Mouse (Mus musculus) thymus, adult 18-20 months (tissue): ENCODE data around the gene Ttll7.

Experiments
- DNase-seq, 2 experiments: peaks; one replicate each; pipeline ENCODE4 v3.0.0; 2022; ENCODE audit warnings: mixed read lengths in 2 of 2

The Ttll7 gene

DNA sequence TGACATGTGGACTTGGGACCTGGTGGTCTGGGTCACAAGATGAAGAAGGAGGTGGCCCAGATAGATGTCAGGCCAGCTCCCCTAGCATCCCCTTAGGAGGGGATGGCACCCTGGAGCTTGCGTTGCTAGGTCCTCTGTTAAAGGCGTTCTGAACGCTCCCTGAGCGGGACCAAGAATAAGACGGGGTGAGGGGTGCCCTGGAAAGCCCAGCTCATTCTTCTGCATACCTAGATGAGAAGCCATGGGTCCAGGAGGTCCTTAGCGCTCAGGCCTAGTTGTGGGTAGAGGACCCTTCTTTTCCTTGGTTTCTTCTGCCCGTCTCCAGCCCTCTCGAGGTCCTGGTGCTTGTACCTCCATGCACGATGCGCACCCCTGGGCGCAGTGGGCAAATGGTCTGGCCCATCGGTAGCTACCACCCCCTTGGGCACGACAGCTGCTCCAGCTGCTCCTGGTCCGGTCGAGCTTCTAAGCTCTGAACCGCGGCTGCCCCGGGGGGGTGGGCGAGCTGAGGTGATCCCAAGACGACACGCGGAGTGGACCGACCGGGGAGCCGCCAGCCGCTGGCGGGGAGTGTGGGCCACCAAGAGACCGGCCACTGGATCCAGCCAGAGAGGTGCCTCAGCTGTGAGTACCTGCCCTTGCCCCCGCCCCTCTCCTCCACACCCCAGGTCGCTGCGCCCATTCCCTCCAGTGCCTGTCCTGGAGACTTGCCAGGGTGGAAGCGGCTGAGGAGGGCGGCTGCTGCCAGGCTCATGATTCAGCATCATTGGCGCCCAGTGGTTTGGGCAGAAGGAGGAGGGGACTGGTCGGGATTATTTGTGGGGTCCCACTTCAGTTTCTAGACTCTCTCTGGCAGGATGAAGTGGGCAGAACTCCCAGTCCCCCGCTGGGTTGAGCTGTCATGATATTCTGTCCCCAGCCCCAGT is at the start of gene Ttll7:
TSS of gene Ttll7 (plus strand) at position 402 of the 926 bp plus-strand sequence.
- peak in 1 of 2 experiments; percentile 1 for DNase-seq

DNA sequence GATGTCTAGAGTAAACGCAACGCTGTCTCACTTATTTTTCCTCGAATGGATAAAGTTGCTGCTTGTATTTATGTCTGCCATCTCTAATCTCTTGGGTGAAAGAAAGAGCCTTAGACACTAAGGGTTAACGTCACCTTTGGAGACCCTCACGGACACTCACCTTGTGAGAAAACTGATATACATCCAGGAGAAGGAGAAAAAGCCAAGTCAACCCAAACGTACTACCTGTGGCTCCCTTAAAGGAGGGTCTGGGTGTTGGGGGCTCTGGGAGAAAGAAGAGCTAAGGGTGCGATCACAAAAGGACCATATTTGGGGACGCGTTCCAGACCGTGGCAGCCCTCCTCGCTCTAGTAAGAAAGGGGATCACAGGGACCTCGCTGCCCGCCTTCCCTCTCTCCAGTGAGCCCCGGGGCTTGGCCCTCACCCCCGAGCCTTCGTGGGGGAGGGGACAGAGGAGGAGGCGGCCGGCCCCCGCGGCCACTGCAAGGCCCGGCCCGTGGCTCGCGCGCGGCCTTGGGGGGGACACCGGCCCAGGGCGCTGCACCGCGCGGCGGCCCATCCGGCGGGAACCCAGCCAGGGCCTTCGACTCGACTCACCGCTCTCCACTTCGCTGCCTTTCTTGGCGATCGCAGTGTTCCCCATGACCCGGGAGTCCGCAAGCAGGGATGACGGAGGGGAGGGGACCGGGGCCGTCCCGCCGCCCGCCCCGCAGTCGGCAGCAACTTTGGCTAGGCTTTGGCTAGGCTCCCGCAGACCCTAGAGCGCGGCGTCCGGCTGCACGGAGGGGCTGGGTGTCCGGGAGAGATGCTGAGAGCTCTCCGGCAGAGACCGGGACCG is 39.9 kb upstream of the Ttll7 start:
- no peak for DNase-seq

DNA sequence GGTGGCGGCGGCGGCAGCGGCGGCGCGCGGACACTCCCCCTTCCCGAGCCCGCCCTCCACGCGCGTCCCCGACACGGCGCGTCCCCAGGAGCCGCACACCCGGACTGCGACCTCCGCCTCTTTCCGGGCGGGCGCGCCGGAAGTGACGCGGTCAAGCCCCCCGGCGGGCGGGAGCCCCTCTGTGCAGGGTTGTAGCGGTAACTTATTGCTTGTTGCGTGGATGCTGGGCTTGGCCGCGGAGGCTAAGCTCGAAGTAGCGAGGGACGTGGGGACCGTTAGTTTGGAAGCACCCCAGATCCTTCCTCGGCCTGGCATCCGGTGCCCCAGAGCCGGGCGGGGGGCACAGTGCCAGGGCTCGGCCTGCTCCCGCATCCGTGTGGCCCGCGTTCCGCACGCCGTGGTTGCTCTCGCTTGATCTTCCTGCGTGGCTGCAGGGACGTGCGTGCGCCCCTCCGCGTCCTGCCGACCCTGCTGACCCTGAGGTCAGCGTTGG is 39.2 kb upstream of the Ttll7 start, which contains the start of gene Prkacb:
TSS of gene Prkacb (minus strand) at position 90 of the 493 bp plus-strand sequence.
- peak; percentile 82 for DNase-seq

DNA sequence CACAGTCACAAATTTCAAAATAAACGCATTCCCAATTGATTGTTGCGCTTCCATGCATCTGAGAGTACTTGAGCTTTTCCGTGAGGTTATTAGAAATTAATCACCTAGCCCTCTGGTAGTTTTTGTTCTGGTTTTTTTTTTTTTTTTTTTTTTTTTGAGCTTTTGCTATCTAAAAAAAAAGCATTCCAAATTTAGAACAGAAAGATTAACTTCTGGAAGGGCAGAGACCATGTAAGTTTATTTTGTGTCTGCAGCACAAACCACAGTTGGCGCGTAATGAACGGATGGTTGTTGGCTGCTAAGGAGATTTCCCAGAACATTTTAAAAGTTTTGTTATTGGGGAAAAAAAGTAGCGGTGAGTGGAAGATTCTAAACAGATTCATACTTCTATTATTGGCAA is 38.5 kb upstream of the Ttll7 start:
- no peak for DNase-seq

DNA sequence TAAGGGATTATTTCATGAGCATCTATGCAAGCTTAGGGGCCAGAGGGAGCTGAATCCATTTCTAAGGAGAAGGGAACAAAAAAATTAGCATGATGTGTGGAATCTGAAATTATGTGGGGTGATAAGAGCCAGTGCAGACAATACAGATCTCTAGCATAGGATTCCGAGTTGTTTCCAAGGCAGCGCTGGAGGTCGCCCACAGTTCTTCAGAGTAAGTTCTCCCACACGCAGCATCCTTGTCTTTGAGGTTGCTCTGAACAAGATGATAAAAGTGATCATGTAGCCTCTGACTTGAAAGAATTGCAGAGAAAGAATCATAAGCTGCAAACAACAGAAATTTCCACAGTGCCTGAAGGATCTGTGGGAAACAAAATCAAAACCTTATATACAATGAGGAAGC is 31.4 kb upstream of the Ttll7 start:
- no peak for DNase-seq

DNA sequence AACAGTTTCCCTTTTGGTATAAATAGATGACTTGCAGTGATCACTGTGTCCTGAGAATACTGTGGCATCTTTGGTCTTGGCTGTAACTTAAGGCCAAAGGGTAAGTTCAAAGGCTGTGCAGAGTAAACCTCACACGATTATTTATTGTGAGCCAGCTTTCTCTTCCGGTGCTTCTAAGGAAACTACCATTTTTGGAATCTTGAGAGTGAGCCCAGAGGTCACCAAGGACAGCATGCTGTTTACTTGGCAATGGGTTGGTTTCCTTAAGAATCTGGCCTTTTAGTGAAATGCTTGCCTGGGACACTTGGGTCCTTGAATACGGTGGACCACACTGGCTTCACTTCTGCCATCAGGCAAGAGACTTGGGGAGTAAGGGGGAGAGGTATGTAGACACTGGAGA is 9.4 kb upstream of the Ttll7 start:
- DNase-seq: no peak

DNA sequence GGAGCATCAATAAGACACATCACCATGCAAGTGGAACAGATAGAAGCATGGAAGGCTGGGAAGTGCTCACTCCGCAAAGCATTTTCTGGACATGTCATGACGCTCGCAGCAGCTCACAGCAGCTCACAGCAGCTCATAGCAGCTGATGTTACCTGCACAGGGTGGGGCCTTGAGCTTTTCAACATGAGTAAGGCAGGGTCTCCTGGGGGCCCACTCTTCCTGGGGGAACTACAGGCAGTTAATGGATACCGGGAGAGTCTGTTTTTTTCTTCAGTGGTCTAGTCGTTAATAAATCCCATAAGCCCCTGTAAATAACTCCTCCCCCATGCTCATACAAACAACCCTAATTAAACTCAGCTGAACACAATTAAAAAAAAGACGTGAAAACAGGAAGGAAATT is 8.7 kb upstream of the Ttll7 start:
- DNase-seq: no peak

DNA sequence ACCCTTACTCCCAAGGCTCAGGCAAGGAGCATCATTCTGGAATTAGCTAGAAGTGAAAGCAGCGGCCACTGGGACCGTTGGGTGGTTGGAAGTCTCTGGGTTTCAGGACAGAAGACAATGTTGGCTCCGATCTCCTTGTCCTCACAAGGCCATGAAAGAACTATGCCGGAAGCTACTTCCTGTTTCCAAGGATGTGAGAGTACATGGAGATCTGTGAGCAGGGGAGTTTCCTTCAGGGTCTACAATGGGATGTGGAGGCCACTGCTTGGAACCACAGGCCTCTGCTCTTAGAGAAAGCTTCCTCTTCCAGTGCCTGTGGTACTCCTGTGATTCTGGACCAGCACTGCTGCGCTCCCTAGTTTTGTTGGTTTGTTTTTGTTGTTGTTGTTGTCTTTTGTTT is 5.9 kb upstream of the Ttll7 start:
- no peak for DNase-seq

DNA sequence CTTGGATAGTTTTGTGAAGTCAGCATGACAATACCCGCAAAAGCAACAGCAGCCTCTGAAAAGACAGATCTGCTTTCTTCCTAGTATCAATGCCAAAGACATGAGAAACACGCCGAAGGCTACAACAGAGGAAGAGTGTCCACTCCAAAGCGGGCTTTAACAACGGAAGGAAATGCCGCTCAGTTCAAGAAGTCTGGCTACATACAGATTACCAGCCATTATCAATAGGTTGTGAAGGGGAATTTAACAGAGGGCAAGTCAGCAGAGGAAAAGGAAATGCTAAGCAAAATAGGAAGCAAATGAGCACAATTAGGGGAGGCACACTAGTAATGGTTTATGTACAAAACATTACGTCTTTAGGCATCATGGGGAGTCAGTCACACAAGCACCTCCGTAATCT is 4.1 kb upstream of the Ttll7 start:
- no peak for DNase-seq

DNA sequence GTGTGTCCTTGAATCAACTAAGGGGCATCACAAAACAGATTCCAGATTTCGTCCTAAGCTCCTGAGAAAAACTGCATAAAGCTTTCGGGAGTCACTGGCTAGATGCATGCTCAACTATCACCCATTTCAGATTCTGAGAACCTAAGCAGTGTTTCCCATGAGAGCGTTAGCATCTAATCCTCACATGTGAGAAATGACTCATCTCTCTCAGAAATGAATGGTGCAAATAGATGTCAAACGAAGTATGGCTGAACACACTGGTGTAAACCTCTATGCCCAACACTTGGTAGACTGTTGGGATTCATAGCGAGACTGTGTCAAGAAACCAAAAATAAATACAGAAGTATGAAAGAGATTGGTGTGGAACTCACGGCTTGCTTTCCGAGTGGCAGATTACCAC is 2.8 kb upstream of the Ttll7 start:
- DNase-seq: no peak

DNA sequence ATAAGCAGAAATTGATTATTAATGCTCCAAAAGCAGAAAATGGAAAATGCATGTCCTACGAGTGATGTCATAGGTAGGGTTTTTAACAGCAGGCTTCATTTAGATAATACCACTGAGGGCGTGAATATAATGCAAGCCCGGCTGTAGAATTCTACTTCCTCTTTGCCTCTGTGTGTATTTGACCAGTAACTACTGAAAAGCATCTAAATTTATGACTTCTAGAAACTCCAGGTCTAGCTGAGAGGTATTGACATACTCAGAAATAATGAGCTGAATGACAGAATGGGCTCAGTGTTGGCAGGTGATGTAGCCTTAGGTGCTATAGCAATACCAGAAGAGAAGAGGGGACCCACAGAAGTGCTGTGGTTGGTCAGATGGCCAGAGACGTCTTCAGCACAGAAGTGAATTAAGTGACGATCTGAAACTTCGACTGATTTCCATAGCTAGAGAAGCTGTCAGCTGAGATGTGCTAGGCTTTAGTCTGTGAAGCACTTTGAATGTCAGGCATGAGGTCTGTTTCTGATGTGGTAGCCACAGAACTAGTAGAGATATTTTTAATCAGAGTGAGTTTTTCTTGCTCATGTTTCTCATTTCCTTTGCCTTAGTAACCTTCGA is 2.4 kb downstream of the Ttll7 start:
- DNase-seq: no peak

DNA sequence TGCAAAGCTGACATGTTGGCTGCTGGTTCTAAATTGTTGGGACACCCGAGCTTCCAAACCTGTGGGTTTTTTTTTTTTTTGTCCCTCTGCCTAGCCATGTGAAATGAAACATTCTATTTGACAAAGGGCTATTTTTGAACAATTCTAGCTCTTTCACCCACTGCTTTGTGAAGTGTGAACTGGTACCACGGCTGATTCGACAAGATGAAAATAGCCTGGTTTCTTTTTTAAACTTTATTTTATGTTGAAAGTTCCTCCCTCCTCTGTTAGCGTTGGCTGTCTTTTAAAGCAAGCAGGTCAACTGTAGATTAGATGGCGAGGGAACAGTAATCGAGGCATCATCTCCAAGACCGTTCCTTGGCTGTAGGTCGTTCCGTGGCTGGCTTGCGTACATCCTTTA is 5.2 kb downstream of the Ttll7 start:
- DNase-seq: no peak

DNA sequence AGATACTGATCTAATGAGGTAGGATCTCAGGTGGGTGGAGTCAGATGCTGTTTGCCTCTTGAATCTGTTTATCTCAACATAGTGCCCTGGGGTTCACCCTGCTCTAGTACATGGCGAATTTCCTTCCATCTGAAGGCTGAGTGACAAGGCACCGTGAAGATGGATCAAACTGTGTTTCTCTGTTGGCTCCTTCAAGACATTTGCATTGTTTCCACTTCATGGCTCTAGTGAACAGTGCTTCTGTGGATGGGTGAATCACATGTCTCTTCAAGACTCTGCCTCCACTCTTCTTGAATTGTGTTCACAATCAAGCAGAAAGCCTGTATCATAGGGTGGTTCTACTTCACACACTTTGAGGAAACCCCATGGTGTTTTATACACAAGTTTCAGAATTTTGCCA is 8.1 kb downstream of the Ttll7 start:
- no peak for DNase-seq

DNA sequence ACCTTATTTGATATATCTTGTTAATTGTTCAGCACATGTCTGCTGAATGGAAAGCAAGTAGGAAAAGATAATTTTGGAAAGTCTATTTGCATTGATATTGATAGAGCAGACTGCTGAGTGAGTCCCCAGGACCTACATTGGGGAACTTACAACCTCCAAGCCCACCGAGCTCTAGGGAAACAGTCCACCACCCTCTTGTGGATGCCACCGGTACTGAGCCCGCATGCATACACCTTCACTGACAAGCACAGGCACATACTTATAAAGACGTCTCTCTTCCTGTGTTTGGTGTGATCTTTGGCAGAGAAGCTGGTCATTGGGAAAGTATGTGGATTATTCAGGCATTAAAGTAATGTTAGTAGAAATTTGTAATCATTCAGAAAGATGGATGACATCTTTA is 14.4 kb downstream of the Ttll7 start:
- DNase-seq: no peak

DNA sequence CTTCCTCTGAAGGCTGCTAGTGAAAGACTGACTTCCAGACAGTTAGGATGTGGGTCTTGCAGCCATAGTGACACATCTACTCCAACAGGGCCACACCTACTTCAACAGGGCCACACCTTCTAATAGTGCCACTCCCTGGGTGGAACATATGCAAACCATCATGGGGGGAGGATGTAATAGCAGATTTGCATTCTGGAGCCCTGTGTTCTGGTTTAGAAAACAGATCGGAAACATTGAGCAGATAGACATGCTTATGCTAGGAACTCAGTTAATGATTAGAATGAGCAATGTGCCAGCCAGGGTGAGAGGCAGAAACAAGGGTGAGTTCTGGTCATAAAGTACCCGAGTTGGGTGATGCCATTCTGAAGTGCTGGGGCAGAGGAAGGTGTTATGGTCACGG is 19.8 kb downstream of the Ttll7 start:
- no peak for DNase-seq

DNA sequence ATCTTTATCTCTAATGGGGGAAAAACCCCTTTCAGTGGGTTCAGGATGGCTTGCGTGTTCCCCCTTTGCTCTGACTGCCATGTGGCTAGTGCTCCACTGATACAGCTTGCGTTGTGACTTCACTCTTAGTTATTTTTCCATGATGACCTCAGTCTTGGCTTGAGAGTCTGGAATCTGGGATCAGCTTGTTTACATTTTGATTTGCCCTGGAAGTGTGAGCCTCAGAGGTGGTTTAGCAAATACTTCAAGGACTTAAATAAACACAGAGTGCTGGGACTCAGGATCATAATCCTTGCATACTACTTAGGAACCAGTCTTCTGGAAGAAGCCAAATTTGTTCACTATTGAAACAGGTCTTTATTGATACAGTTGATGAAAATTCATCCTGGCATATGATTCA is 23.8 kb downstream of the Ttll7 start:
- DNase-seq: no peak

DNA sequence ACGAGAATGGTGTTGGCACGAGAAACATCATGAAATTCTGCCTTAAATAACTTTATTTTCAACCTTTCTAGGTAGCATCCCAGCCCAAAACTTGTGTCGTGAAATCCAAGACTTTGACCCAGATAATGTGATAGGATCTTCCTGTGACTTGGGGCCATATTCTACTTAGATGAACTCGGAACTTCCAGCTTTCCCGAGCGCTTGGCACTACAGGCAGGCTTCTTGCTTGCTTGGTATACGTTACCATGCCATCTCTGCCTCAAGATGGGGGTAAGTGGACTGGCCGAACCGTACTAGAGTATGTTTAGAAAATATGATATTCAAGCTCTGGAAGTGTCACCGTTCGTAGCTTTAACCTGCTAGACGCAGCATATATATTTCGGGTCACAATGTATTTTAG is 41.8 kb downstream of the Ttll7 start:
- DNase-seq: no peak

DNA sequence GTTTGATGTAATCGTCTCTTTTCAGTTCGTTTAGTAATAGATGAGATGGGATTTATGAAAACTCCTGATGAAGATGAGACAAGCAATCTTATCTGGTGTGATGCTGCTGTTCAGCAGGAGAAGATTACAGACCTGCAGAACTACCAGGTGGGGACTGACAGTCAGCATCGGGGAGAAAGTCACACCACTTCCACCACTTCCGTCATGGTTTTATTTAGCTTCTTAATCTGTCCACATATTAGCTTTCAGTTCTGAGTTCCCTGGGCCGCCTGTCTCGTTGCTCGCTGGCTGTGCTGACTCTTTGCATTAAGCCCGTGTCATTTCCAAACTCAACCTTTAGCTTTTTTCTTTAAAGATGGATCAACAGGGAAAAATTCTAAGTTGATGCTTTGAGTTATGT is 44.4 kb downstream of the Ttll7 start:
- no peak for DNase-seq

DNA sequence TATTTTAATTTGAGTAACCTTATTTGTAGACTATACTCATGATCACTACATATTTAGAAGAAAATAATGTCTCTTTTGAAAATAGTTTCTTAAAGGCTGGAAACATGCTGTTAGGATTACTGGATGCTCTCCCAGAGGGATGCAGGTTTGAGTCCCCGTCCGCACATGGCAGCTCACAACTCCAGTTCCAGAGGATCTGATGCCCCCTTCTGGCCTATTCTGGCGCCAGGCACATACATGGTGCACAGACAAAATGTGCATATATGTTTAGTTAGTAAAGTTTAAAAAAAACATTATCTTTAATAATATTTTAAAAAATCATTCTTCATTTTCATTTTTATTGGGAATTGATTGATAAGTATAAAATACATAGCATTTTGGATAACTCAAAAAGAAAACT is 47.9 kb downstream of the Ttll7 start:
- no peak for DNase-seq

DNA sequence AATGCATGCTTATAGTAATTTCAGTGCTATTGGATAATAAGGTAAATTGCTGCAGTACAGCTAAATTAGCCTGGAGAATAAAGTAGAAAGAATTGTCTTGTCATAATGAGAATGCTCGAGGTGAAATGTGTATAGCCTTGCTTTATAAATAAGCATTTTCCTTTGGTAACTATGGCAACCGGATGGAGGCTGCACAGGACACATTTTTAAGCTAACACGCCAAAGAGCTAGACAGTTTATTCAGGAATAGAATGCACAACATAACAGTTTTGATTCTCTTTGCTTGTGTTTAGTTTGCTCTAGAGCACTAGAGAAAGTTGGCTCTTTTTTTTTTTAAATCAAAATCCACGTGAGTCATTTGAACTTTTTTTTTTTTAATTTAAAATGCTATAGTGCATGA is 49.6 kb downstream of the Ttll7 start:
- no peak for DNase-seq

DNA sequence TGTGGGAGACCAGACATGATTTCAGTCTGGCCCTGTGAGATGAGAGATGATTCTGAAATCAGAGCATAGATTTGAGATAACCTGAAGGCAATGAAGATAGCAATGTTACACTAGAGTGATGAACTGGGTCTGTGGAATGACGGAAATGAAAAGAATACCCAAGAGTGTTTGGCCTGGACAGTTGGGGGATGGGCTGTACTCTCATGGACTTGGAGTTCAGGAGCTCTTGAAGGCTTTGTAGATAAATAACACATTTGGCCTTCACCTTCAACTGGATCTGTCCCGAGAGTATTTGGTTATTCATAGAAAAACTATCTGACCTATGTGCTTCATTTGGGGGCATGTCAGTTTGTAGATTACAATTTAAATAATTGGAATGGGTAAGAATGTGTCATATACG is 53.4 kb downstream of the Ttll7 start:
- DNase-seq: no peak

DNA sequence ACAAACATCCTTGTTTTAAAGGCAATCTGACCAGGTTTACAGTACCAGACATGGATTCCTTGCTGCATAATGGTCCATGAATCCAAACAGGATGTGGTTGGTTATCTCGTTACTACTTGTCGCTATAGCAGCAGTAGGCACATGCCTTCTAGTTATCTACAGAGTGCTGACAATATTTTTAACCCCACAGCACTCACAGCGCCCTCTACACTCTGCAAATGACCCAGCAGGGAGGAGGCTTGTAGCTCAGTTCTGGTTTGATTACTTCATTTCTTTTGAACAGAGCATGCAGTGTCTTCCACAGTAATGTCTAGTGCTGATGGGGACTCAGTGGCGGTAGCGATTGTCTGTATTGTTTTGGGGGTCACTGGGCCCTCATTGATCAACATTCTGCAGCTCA is 56.8 kb downstream of the Ttll7 start:
- no peak for DNase-seq

DNA sequence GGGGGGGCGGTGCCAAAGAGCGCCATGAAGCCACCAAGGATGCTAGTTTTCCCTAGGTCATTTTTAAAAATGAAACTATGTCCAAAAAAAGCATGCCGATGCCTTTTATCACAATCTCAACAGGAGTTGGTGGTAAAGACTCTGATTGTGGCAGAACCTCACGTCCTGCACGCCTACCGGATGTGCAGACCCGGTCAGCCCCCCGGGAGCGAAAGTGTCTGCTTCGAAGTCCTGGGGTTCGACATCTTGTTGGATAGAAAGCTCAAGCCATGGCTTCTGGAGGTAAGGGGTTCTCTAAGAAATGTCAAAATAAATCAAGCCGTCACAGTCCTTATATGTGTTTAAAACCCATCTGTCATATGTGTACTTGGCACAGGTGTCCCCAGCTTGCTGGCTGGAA is 60.9 kb downstream of the Ttll7 start:
- no peak for DNase-seq
